Mouse (Mus musculus) brown adipose tissue, adult 24 weeks (tissue): ENCODE measurements around the gene Kif7. TPM values are rescaled to one million over a fixed set of nuclear protein-coding genes. Genes with fewer than 3 reads are reported as not detected.

Experiments used
- H3K27ac ChIP-seq: fragments of 200-500 bp; replicated peaks from 2 replicates; pipeline ENCODE4 v1.5.1; 2012; ENCODE audit warnings: low read depth, mild to moderate bottlenecking, low read length
- H3K4me1 ChIP-seq: fragments of 200-500 bp; 2 replicates; pipeline ENCODE4 v1.6.1; 2012; ENCODE audit warnings: low read length, mixed read lengths; ENCODE audit not compliant: control insufficient read depth, insufficient read depth, insufficient read length
- H3K4me3 ChIP-seq: fragments of 200-500 bp; 2 replicates; pipeline ENCODE4 v1.5.1; 2012; ENCODE audit warnings: low read depth, mild to moderate bottlenecking, low read length, moderate library complexity; ENCODE audit not compliant: insufficient read depth
- polyA plus RNA-seq: library from polyadenylated mRNA; stranded (reverse); fragments of >200 nt; gene quantifications from 2 replicates; pipeline ENCODE4 v1.2.4, GENCODE M21; 2012; ENCODE audit not compliant: missing spikeins, insufficient read depth, insufficient read length

The Kif7 gene
- polyA plus RNA-seq, 1 experiment, result 0.40 TPM

- Histone ChIP-seq H3K4me1 (peaks cover 33% of the 10 kb centered on the region), H3K4me3 (no peak overlapping the region), H3K27ac (peak overlapping the region; percentile 94)
Observed at GRCm38 (mm10) chr7:79736511-79736910, 21.0 kb upstream of the Kif7 start.

GRCm38 (mm10) chr7:79734563-79734962, 19.0 kb upstream of the Kif7 start:
- Histone ChIP-seq H3K27ac (peak overlapping the region; percentile 100), H3K4me1 (peaks cover 27% of the 10 kb centered on the region), H3K4me3 (no peak overlapping the region)

GRCm38 (mm10) chr7:79732622-79733021, 17.1 kb upstream of the Kif7 start, which contains the start of gene Plin1:
TSS of gene Plin1 (minus strand) at chr7:79732903.
- peak within 1 kb of the TSS; percentile 83 for H3K4me3 ChIP-seq
- peak within 1 kb of the TSS; percentile 100 for H3K27ac ChIP-seq
- H3K4me1 ChIP-seq, result peaks cover 14% of the 10 kb centered on the region

- Histone ChIP-seq H3K4me1 (peaks cover 12% of the 10 kb centered on the region), H3K27ac (peak overlapping the region; percentile 100), H3K4me3 (peak overlapping the region; percentile 83)
Observed at GRCm38 (mm10) chr7:79731438-79731837, 15.9 kb upstream of the Kif7 start.

- H3K4me1 ChIP-seq, result peaks cover 7% of the 10 kb centered on the region
- H3K27ac ChIP-seq, result peak overlapping the region; percentile 100
- H3K4me3 ChIP-seq, result peak overlapping the region; percentile 83
Observed at GRCm38 (mm10) chr7:79729743-79730370, 14.3 kb upstream of the Kif7 start.

GRCm38 (mm10) chr7:79729169-79729568, 13.6 kb upstream of the Kif7 start:
- peak overlapping the region; percentile 83 for H3K4me3 ChIP-seq

GRCm38 (mm10) chr7:79728219-79728618, 12.7 kb upstream of the Kif7 start:
- Histone ChIP-seq H3K4me1 (no peaks in the 10 kb centered on the region), H3K27ac (peak overlapping the region; percentile 100), H3K4me3 (peak overlapping the region; percentile 37)

More at GRCm38 (mm10) chr7:79729169-79729568, 13.6 kb upstream of the Kif7 start:
- H3K27ac ChIP-seq, result peak overlapping the region; percentile 100
- peaks cover 5% of the 10 kb centered on the region; the same call in 1 of the 2 replicates for H3K4me1 ChIP-seq

GRCm38 (mm10) chr7:79727091-79727490, 11.6 kb upstream of the Kif7 start:
- Histone ChIP-seq H3K4me1 (peaks cover 7% of the 10 kb centered on the region; the same call in 1 of the 2 replicates), H3K27ac (peak overlapping the region; percentile 100), H3K4me3 (peak overlapping the region; percentile 37; the same call in 1 of the 2 replicates)

GRCm38 (mm10) chr7:79721386-79721977, 6.0 kb upstream of the Kif7 start:
- peak overlapping the region; percentile 82 for H3K27ac ChIP-seq
- H3K4me1 ChIP-seq, result peaks cover 7% of the 10 kb centered on the region; the same call in 1 of the 2 replicates
- H3K4me3 ChIP-seq, result peak overlapping the region; percentile 60

GRCm38 (mm10) chr7:79710831-79711230, 4.7 kb downstream of the Kif7 start:
- no peak overlapping the region for H3K4me3 ChIP-seq
- peaks cover 2% of the 10 kb centered on the region; the same call in 1 of the 2 replicates for H3K4me1 ChIP-seq
- H3K27ac ChIP-seq, result no peak overlapping the region

GRCm38 (mm10) chr7:79710130-79710607, 5.4 kb downstream of the Kif7 start:
- Histone ChIP-seq H3K4me1 (peaks cover 2% of the 10 kb centered on the region; the same call in 1 of the 2 replicates), H3K27ac (no peak overlapping the region), H3K4me3 (peak overlapping the region; percentile 35)

- Histone ChIP-seq H3K4me1 (no peaks in the 10 kb centered on the region), H3K4me3 (no peak overlapping the region)
Observed at GRCm38 (mm10) chr7:79705210-79705609, 10.3 kb downstream of the Kif7 start.

GRCm38 (mm10) chr7:79702755-79703154, 12.8 kb downstream of the Kif7 start:
- Histone ChIP-seq H3K4me1 (no peaks in the 10 kb centered on the region), H3K27ac (no peak overlapping the region), H3K4me3 (no peak overlapping the region)

More at GRCm38 (mm10) chr7:79705210-79705609, 10.3 kb downstream of the Kif7 start:
- no peak overlapping the region for H3K27ac ChIP-seq

GRCm38 (mm10) chr7:79696495-79696894, 19.0 kb downstream of the Kif7 start:
- Histone ChIP-seq H3K27ac (no peak overlapping the region), H3K4me1 (no peaks in the 10 kb centered on the region)

GRCm38 (mm10) chr7:79680231-79680630, 35.3 kb downstream of the Kif7 start:
- no peak overlapping the region for H3K4me3 ChIP-seq
- H3K27ac ChIP-seq, result no peak overlapping the region

More at GRCm38 (mm10) chr7:79696495-79696894, 19.0 kb downstream of the Kif7 start:
- no peak overlapping the region for H3K4me3 ChIP-seq

More at GRCm38 (mm10) chr7:79680231-79680630, 35.3 kb downstream of the Kif7 start:
- H3K4me1 ChIP-seq, result no peaks in the 10 kb centered on the region
